Mouse (Mus musculus) intestine, embryonic 15.5 days (tissue): ENCODE results near the gene Nr4a1. TPM values are rescaled to one million over a fixed set of nuclear protein-coding genes. Genes with fewer than 3 reads are reported as not detected.

Source experiments
- ATAC-seq: fragments of 200-750 bp; cut with Nextera tagmentation; 2 replicates; pipeline ENCODE4 v1.8.0; 2017; ENCODE audit warnings: moderate TSS enrichment, moderate library complexity
- H3K27ac ChIP-seq: fragments of 300-500 bp; sonication (generic); 2 replicates; pipeline ENCODE4 v1.5.1; 2015; ENCODE audit warnings: mild to moderate bottlenecking, inconsistent platforms
- H3K27me3 ChIP-seq: fragments of 300-500 bp; sonication (generic); replicated peaks from 2 replicates; pipeline ENCODE4 v1.6.1; 2015; ENCODE audit warnings: inconsistent platforms
- H3K36me3 ChIP-seq: fragments of 300-500 bp; sonication (generic); 2 replicates; pipeline ENCODE4 v1.6.1; 2015; ENCODE audit warnings: inconsistent platforms
- H3K4me1 ChIP-seq: fragments of 300-500 bp; sonication (generic); replicated peaks from 2 replicates; pipeline ENCODE4 v1.6.1; 2015; ENCODE audit warnings: inconsistent platforms
- H3K4me2 ChIP-seq: fragments of 300-500 bp; sonication (generic); replicated peaks from 2 replicates; pipeline ENCODE4 v1.6.1; 2015; ENCODE audit warnings: mild to moderate bottlenecking, inconsistent platforms
- H3K4me3 ChIP-seq: fragments of 300-500 bp; sonication (generic); replicated peaks from 2 replicates; pipeline ENCODE4 v1.5.1; 2015; ENCODE audit warnings: inconsistent platforms
- H3K9ac ChIP-seq: fragments of 300-500 bp; sonication (generic); 2 replicates; pipeline ENCODE4 v1.6.1; 2015; ENCODE audit warnings: inconsistent platforms
- H3K9me3 ChIP-seq: fragments of 300-500 bp; sonication (generic); 2 replicates; pipeline ENCODE4 v1.6.1; 2016; ENCODE audit warnings: inconsistent platforms
- WGBS: fragments of 180-500 bp; shearing (Covaris S2); methylation state at CpG from one replicate; pipeline ENCODE4 v1.1.7; 2015; 5-methylcytosine and 5-hydroxymethylcytosine counted together
- polyA plus RNA-seq: library from polyadenylated mRNA; unstranded; fragments of >200 nt; fragmentation: Nextera tagmentation; extraction: Ambion mirVana; gene quantifications from 2 replicates; pipeline ENCODE4 v1.2.1, GENCODE M21; 2015

Gene Nr4a1
- polyA plus RNA-seq, 1 experiment from 2014 or later: 7.9 TPM

- WGBS: 54% methylated on average over 12 of the region's 12 CpGs
- Histone ChIP-seq H3K27me3 (no peaks in the 10 kb centered on the region), H3K9ac (no peak overlapping the region), H3K9me3 (no peaks in the 10 kb centered on the region), H3K4me1 (peaks cover 32% of the 10 kb centered on the region), H3K36me3 (no peaks in the 10 kb centered on the region), H3K4me2 (0 out of 2 replicates have a peak overlapping the region, but pooled peaks have one; percentile 1), H3K4me3 (no peak overlapping the region), H3K27ac (0 out of 2 replicates have a peak overlapping the region, but pooled peaks have one; percentile 23)
- ATAC-seq: no peak
Measured at GRCm38 (mm10) chr15:101279430-101279999, 25.4 kb downstream of the Nr4a1 start.

- H3K27ac ChIP-seq: no peak overlapping the region
- H3K9me3 ChIP-seq: no peaks in the 10 kb centered on the region
- H3K27me3 ChIP-seq: no peaks in the 10 kb centered on the region
- no peak for ATAC-seq
- no peak overlapping the region for H3K4me3 ChIP-seq
- 65% methylated on average over 5 of the region's 5 CpGs for WGBS
- no peak overlapping the region for H3K9ac ChIP-seq
- H3K4me1 ChIP-seq: peaks cover 37% of the 10 kb centered on the region
- H3K4me2 ChIP-seq: no peak overlapping the region
- peaks cover 11% of the 10 kb centered on the region for H3K36me3 ChIP-seq
Measured at GRCm38 (mm10) chr15:101282471-101282870, 28.4 kb downstream of the Nr4a1 start.

GRCm38 (mm10) chr15:101283183-101283910 lies 29.3 kb downstream of the Nr4a1 start:
- ATAC-seq: peak; percentile 38; the same call in 1 of the 2 replicates
- peak overlapping the region; percentile 51; the same call in 1 of the 2 replicates for H3K27ac ChIP-seq
- H3K36me3 ChIP-seq: peaks cover 11% of the 10 kb centered on the region
- no peaks in the 10 kb centered on the region for H3K27me3 ChIP-seq
- WGBS: 2% methylated on average over 26 of the region's 26 CpGs
- peak overlapping the region; percentile 87 for H3K9ac ChIP-seq
- H3K4me1 ChIP-seq: peaks cover 28% of the 10 kb centered on the region
- no peaks in the 10 kb centered on the region for H3K9me3 ChIP-seq
- H3K4me2 ChIP-seq: peak overlapping the region; percentile 95
- H3K4me3 ChIP-seq: peak overlapping the region; percentile 86

- no peaks in the 10 kb centered on the region for H3K9me3 ChIP-seq
- peak within 1 kb of the TSS; percentile 86 for H3K4me3 ChIP-seq
- peak; percentile 93 for ATAC-seq
- peak within 1 kb of the TSS; percentile 95 for H3K4me2 ChIP-seq
- WGBS: under 1% methylated on average over 61 of the region's 61 CpGs
- peaks cover 16% of the 10 kb centered on the region for H3K36me3 ChIP-seq
- no peaks in the 10 kb centered on the region for H3K27me3 ChIP-seq
- H3K4me1 ChIP-seq: peaks cover 20% of the 10 kb centered on the region
- peak within 1 kb of the TSS; percentile 72 for H3K27ac ChIP-seq
- H3K9ac ChIP-seq: peak within 1 kb of the TSS; percentile 87
Measured at GRCm38 (mm10) chr15:101283911-101284750, 30.1 kb downstream of the Nr4a1 start, which contains the start of gene Atg101. Gene Atg101, plus strand, starts transcription at chr15:101284272.

GRCm38 (mm10) chr15:101286129-101286770 lies 32.2 kb downstream of the Nr4a1 start:
- H3K4me2 ChIP-seq: no peak overlapping the region
- WGBS: 68% methylated on average over 9 of the region's 9 CpGs
- no peaks in the 10 kb centered on the region for H3K9me3 ChIP-seq
- no peak for ATAC-seq
- peaks cover 31% of the 10 kb centered on the region for H3K36me3 ChIP-seq
- H3K4me3 ChIP-seq: no peak overlapping the region
- no peak overlapping the region for H3K9ac ChIP-seq
- H3K27ac ChIP-seq: no peak overlapping the region
- H3K27me3 ChIP-seq: no peaks in the 10 kb centered on the region
- H3K4me1 ChIP-seq: peaks cover 11% of the 10 kb centered on the region

GRCm38 (mm10) chr15:101287361-101287760 lies 33.3 kb downstream of the Nr4a1 start:
- Histone ChIP-seq H3K27me3 (no peaks in the 10 kb centered on the region), H3K4me2 (no peak overlapping the region), H3K9ac (no peak overlapping the region), H3K27ac (no peak overlapping the region), H3K4me1 (peaks cover 14% of the 10 kb centered on the region), H3K4me3 (no peak overlapping the region), H3K9me3 (no peaks in the 10 kb centered on the region), H3K36me3 (peaks cover 37% of the 10 kb centered on the region)
- 82% methylated on average over 6 of the region's 6 CpGs for WGBS
- ATAC-seq: no peak

GRCm38 (mm10) chr15:101290354-101290753 lies 36.3 kb downstream of the Nr4a1 start:
- H3K9me3 ChIP-seq: no peaks in the 10 kb centered on the region
- peaks cover 30% of the 10 kb centered on the region for H3K4me1 ChIP-seq
- peaks cover 37% of the 10 kb centered on the region for H3K36me3 ChIP-seq
- 95% methylated on average over 15 of the region's 15 CpGs for WGBS
- no peaks in the 10 kb centered on the region for H3K27me3 ChIP-seq
- H3K4me3 ChIP-seq: no peak overlapping the region
- H3K9ac ChIP-seq: no peak overlapping the region
- no peak for ATAC-seq
- no peak overlapping the region for H3K27ac ChIP-seq
- no peak overlapping the region for H3K4me2 ChIP-seq

- no peaks in the 10 kb centered on the region for H3K27me3 ChIP-seq
- no peaks in the 10 kb centered on the region for H3K9me3 ChIP-seq
- ATAC-seq: no peak
- peaks cover 27% of the 10 kb centered on the region for H3K4me1 ChIP-seq
- H3K36me3 ChIP-seq: peaks cover 29% of the 10 kb centered on the region
- H3K4me2 ChIP-seq: no peak overlapping the region
- H3K27ac ChIP-seq: no peak overlapping the region
- WGBS: 82% methylated on average over 3 of the region's 3 CpGs
- no peak overlapping the region for H3K9ac ChIP-seq
- no peak overlapping the region for H3K4me3 ChIP-seq
Measured at GRCm38 (mm10) chr15:101292012-101292411, 37.9 kb downstream of the Nr4a1 start.

- Histone ChIP-seq H3K36me3 (peaks cover 26% of the 10 kb centered on the region), H3K9me3 (no peaks in the 10 kb centered on the region), H3K4me1 (peaks cover 27% of the 10 kb centered on the region), H3K27ac (peak within 1 kb of the TSS; percentile 71), H3K4me2 (peak within 1 kb of the TSS; percentile 47), H3K9ac (peak within 1 kb of the TSS; percentile 26; the same call in 1 of the 2 replicates), H3K27me3 (no peaks in the 10 kb centered on the region), H3K4me3 (peak within 1 kb of the TSS; percentile 11; the same call in 1 of the 2 replicates)
- ATAC-seq: 0 out of 2 replicates have a peak, but pooled peaks have one; percentile 42
- WGBS: 51% methylated on average over 18 of the region's 18 CpGs
Measured at GRCm38 (mm10) chr15:101293025-101293621, 39.1 kb downstream of the Nr4a1 start, which contains the start of gene 6030408B16Rik. Gene 6030408B16Rik, plus strand, starts transcription at chr15:101293212.

- WGBS: 41% methylated on average over 16 of the region's 16 CpGs
- peaks cover 31% of the 10 kb centered on the region for H3K4me1 ChIP-seq
- peak overlapping the region; percentile 26; the same call in 1 of the 2 replicates for H3K9ac ChIP-seq
Measured at GRCm38 (mm10) chr15:101294028-101294894, 40.2 kb downstream of the Nr4a1 start.

More at GRCm38 (mm10) chr15:101294028-101294894, 40.2 kb downstream of the Nr4a1 start:
- H3K9me3 ChIP-seq: no peaks in the 10 kb centered on the region
- peak overlapping the region; percentile 71 for H3K27ac ChIP-seq
- peak overlapping the region; percentile 47 for H3K4me2 ChIP-seq
- peaks cover 21% of the 10 kb centered on the region for H3K36me3 ChIP-seq
- peak overlapping the region; percentile 11; the same call in 1 of the 2 replicates for H3K4me3 ChIP-seq
- no peaks in the 10 kb centered on the region for H3K27me3 ChIP-seq
- peak; percentile 61 for ATAC-seq
